Comparison of ENCODE assay signal across 13 mouse cellular contexts in genomic region chr1:92937797-92938196, GRCm38 (mm10).
"Had no signal": no experiment of that assay in that cellular context is flagged by ENCODE, and none has a peak within 500 bp of the region (broad histone marks: within the 10 kb centered on the region; RNA-seq: fewer than 3 reads in every experiment).

No protein-coding gene starts in this region.

- ATAC-seq: lung, postnatal 0 days had no signal

- H3K9me3 ChIP-seq: neural tube, embryonic 15.5 days had no signal

- H3K27me3 ChIP-seq: neural tube, embryonic 15.5 days had no signal

- H3K4me3 ChIP-seq: limb, embryonic 10.5 days; myocyte; neural tube, embryonic 15.5 days had no signal

- H3K9ac ChIP-seq: liver, embryonic 14.5 days; neural tube, embryonic 15.5 days had no signal

- H3K4me2 ChIP-seq: neural tube, embryonic 15.5 days had no signal

- DNase-seq: kidney, adult 8-10 months; kidney, postnatal 36 days; lung, adult 2 months; lung, postnatal 36 days; midbrain, embryonic 14.5 days; right cerebral cortex, adult 18-20 months; right cerebral cortex, postnatal 25 days had no signal

- H3K27ac ChIP-seq: kidney, postnatal 0 days; limb, embryonic 10.5 days; liver, embryonic 14.5 days; neural tube, embryonic 15.5 days had no signal
